Mouse (Mus musculus) embryonic fibroblast, embryonic 13.5 days (primary cell): Measurements from ENCODE around the gene Rnase12. TPM values are rescaled to one million over a fixed set of nuclear protein-coding genes. Genes with fewer than 3 reads are reported as not detected.

Experiments used
- H3K27ac ChIP-seq: 2 replicates; pipeline ENCODE4 v1.5.1; 2012; ENCODE audit warnings: low read length, control low read depth, inconsistent platforms; ENCODE audit not compliant: insufficient read depth
- H3K4me1 ChIP-seq: 2 replicates; pipeline ENCODE4 v1.6.1; 2011; ENCODE audit warnings: low read length; ENCODE audit not compliant: control insufficient read depth, insufficient read depth
- H3K4me3 ChIP-seq: 2 replicates; pipeline ENCODE4 v1.5.1; 2011; ENCODE audit warnings: mild to moderate bottlenecking, control low read depth, low read length; ENCODE audit not compliant: insufficient read depth
- CTCF ChIP-seq: IDR thresholded peaks from 2 replicates; pipeline ENCODE4 v1.5.1; 2011; ENCODE audit warnings: mild to moderate bottlenecking, control low read depth, low read length, moderate library complexity, borderline replicate concordance; ENCODE audit not compliant: insufficient read depth
- POLR2A ChIP-seq: IDR thresholded peaks from 2 replicates; pipeline ENCODE4 v1.6.1; 2011; ENCODE audit warnings: low read depth, mild to moderate bottlenecking, control low read depth, low read length, moderate library complexity
- polyA plus RNA-seq: library from polyadenylated mRNA; stranded (reverse); fragments of >200 nt; gene quantifications from 2 replicates; pipeline ENCODE4 v1.2.4, GENCODE M21; 2011; ENCODE audit warnings: low read depth; ENCODE audit not compliant: missing spikeins, insufficient read length

Gene Rnase12
- polyA plus RNA-seq, 1 experiment, result not detected

- Histone ChIP-seq H3K4me3 (no peak overlapping the region), H3K4me1 (no peaks in the 10 kb centered on the region), H3K27ac (no peak overlapping the region)
- TF ChIP-seq CTCF (no peak), POLR2A (no peak)
These were observed 2.9 kb downstream of the Rnase12 start for GRCm38 (mm10) chr14:51054243-51055237.

- H3K27ac ChIP-seq, result no peak overlapping the region
- TF ChIP-seq POLR2A (no peak), CTCF (no peak)
- no peak overlapping the region for H3K4me3 ChIP-seq
- no peaks in the 10 kb centered on the region for H3K4me1 ChIP-seq
These were observed 4.3 kb downstream of the Rnase12 start for GRCm38 (mm10) chr14:51053176-51053575.

- no peaks in the 10 kb centered on the region for H3K4me1 ChIP-seq
- no peak overlapping the region for H3K27ac ChIP-seq
- TF ChIP-seq CTCF (no peak), POLR2A (no peak)
- no peak overlapping the region for H3K4me3 ChIP-seq
These were observed 5.5 kb downstream of the Rnase12 start for GRCm38 (mm10) chr14:51051941-51052340.

GRCm38 (mm10) chr14:51050063-51050462, 7.4 kb downstream of the Rnase12 start, which contains the start of gene Rnase11:
Gene Rnase11 (minus strand): TSS chr14:51050163.
- TF ChIP-seq CTCF, result no peak
- no peak for TF ChIP-seq POLR2A
- Histone ChIP-seq H3K4me3 (no peak within 1 kb of the TSS), H3K27ac (no peak within 1 kb of the TSS), H3K4me1 (no peaks in the 10 kb centered on the region)

- Histone ChIP-seq H3K27ac (no peak overlapping the region), H3K4me3 (no peak overlapping the region), H3K4me1 (no peaks in the 10 kb centered on the region)
- TF ChIP-seq CTCF (no peak), POLR2A (no peak)
These were observed 9.6 kb downstream of the Rnase12 start for GRCm38 (mm10) chr14:51047846-51048245.

- Histone ChIP-seq H3K4me1 (no peaks in the 10 kb centered on the region), H3K4me3 (no peak within 1 kb of the TSS), H3K27ac (no peak within 1 kb of the TSS)
- TF ChIP-seq POLR2A, result no peak
- TF ChIP-seq CTCF, result no peak
These were observed 15.7 kb downstream of the Rnase12 start, which contains the start of gene Rnase9 for GRCm38 (mm10) chr14:51041769-51042168. Gene Rnase9 (minus strand): TSS chr14:51041869.

- no peaks in the 10 kb centered on the region for H3K4me1 ChIP-seq
- TF ChIP-seq POLR2A (no peak), CTCF (no peak)
- H3K4me3 ChIP-seq, result no peak overlapping the region
- no peak overlapping the region for H3K27ac ChIP-seq
These were observed 21.2 kb downstream of the Rnase12 start for GRCm38 (mm10) chr14:51036214-51036613.

- H3K4me1 ChIP-seq, result no peaks in the 10 kb centered on the region
- no peak overlapping the region for H3K27ac ChIP-seq
- no peak for TF ChIP-seq CTCF
- TF ChIP-seq POLR2A, result no peak
- no peak overlapping the region for H3K4me3 ChIP-seq
These were observed 22.3 kb downstream of the Rnase12 start for GRCm38 (mm10) chr14:51035206-51035605.

GRCm38 (mm10) chr14:51027387-51028155, 29.9 kb downstream of the Rnase12 start:
- no peak overlapping the region for H3K4me3 ChIP-seq
- no peak for TF ChIP-seq CTCF
- no peak for TF ChIP-seq POLR2A
- no peaks in the 10 kb centered on the region for H3K4me1 ChIP-seq
- no peak overlapping the region for H3K27ac ChIP-seq
